Mouse (Mus musculus) erythroblast, embryonic 14.5 days (primary cell): ENCODE results near the gene Grb7.

Experiments
- GATA1 ChIP-seq: IDR thresholded peaks from 2 replicates; pipeline ENCODE4 v1.6.1; 2012; ENCODE audit warnings: low read length, inconsistent platforms, mixed read lengths
- TAL1 ChIP-seq: IDR thresholded peaks from 3 replicates; pipeline ENCODE4 v1.6.1; 2012; ENCODE audit warnings: low read length, inconsistent platforms, mixed read lengths

DNA sequence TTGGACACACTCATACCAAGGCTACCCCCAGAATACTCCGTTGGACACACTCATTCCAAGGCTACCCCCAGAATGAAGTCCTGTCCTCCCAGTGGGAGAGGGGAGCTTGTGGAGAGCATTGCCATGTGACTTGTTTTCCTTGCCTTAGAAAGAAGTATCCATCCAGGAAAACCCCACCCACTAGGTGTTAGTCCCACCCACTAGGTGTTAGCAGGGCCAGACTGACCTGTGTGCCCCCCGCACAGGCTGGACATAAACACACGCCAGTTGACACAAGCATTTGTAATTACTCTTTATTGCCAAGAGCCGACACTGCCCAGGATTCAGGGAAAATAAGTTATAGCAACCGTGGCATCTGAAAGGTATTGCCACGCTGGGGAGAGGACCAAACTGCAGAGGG lies 8.8 kb upstream of the Grb7 start:
- no peak for TF ChIP-seq TAL1
- no peak for TF ChIP-seq GATA1
